Mouse (Mus musculus) hindbrain, embryonic 11.5 days (tissue): ENCODE data around the gene Adarb2. TPM values are rescaled to one million over a fixed set of nuclear protein-coding genes. Genes with fewer than 3 reads are reported as not detected.

ENCODE experiments used
- ATAC-seq: fragments of 200-750 bp; cut with Nextera tagmentation; 2 replicates; pipeline ENCODE4 v1.8.0; 2017; ENCODE audit warnings: mild to moderate bottlenecking, moderate TSS enrichment, moderate library complexity; ENCODE audit not compliant: low FRiP score
- DNase-seq: peaks from one replicate; pipeline ENCODE4 v3.0.0-alpha.2; 2015; ENCODE audit warnings: low spot score
- H3K27ac ChIP-seq: fragments of 300-500 bp; sonication (generic); 2 replicates; pipeline ENCODE4 v1.5.1; 2014; ENCODE audit warnings: mild to moderate bottlenecking, low read depth, low read length
- H3K27me3 ChIP-seq: fragments of 300-500 bp; sonication (generic); 2 replicates; pipeline ENCODE4 v1.6.1; 2014; ENCODE audit warnings: mild to moderate bottlenecking, low read length, moderate library complexity, mixed read lengths; ENCODE audit not compliant: control insufficient read depth, insufficient read depth
- H3K36me3 ChIP-seq: fragments of 300-500 bp; sonication (generic); 2 replicates; pipeline ENCODE4 v1.6.1; 2014; ENCODE audit warnings: mild to moderate bottlenecking, low read length, moderate library complexity, mixed read lengths; ENCODE audit not compliant: control insufficient read depth, insufficient read depth
- H3K4me1 ChIP-seq: fragments of 300-500 bp; sonication (generic); replicated peaks from 2 replicates; pipeline ENCODE4 v1.6.1; 2014; ENCODE audit warnings: low read length, mixed read lengths; ENCODE audit not compliant: control insufficient read depth, insufficient read depth
- H3K4me2 ChIP-seq: fragments of 300-500 bp; sonication (generic); replicated peaks from 2 replicates; pipeline ENCODE4 v1.6.1; 2014; ENCODE audit warnings: mild to moderate bottlenecking, low read depth, low read length
- H3K4me3 ChIP-seq: fragments of 300-500 bp; sonication (generic); 2 replicates; pipeline ENCODE4 v1.5.1; 2014; ENCODE audit warnings: low read depth, low read length
- H3K9ac ChIP-seq: fragments of 300-500 bp; sonication (generic); 2 replicates; pipeline ENCODE4 v1.6.1; 2014; ENCODE audit warnings: low read depth, low read length
- H3K9me3 ChIP-seq: fragments of 300-500 bp; sonication (generic); 2 replicates; pipeline ENCODE4 v1.6.1; 2016; ENCODE audit warnings: low read length; ENCODE audit not compliant: control insufficient read depth
- WGBS: fragments of 180-500 bp; shearing (Covaris S2); extraction: QIAGEN DNeasy Blood & Tissue Kit; methylation state at CpG from one replicate; pipeline ENCODE4 v1.1.7; 2014; 5-methylcytosine and 5-hydroxymethylcytosine counted together
- polyA plus RNA-seq: library from polyadenylated mRNA; unstranded; fragments of >200 nt; fragmentation: Nextera tagmentation; extraction: Ambion mirVana; gene quantifications from 2 replicates; pipeline ENCODE4 v1.2.1, GENCODE M21; 2014

The Adarb2 gene
- polyA plus RNA-seq, 1 experiment from 2014 or later, result 19.3 TPM

DNA sequence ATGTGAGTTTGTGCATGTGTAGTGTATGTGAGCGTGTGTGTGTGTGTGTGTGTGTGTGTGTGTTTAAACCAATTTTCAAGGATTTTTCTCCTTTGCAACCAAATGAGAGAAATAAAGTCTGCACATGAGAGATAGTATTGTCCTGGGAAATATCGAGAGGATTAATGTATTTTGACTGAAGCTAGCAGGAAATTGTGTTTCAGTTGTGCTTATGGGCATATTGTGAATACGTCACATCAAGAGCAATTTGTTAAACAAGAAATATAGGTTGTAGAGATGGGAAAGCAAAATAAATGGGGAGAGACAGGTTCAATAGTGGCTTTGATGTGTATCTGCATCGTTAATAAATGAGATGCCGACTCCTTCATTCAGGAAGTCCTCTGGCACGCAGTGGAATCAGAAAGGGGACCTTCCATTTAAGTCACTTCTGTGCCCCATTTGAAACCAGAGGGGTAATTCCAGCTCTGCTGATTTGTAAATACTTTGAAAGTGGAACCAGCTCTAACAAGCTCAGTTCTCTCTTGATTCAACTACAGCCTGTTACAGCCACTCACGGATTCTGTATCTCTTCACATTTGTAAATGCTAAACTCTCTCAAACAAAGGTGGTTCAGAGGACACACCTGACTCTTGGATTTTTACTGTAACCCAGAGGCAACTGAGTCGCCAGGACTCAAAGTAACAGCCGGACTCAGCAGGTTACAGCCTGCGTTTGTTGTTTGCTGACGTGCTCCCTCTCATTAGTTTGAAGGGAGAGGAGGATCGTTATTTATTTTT, 265.1 kb downstream of the Adarb2 start:
- H3K4me1 ChIP-seq, result no peaks in the 10 kb centered on the region
- 78% methylated on average over 12 of the region's 12 CpGs for WGBS
- H3K27ac ChIP-seq, result no peak overlapping the region
- DNase-seq, result no peak
- H3K9ac ChIP-seq, result no peak overlapping the region
- no peak overlapping the region for H3K4me3 ChIP-seq
- H3K4me2 ChIP-seq, result no peak overlapping the region
- H3K36me3 ChIP-seq, result no peaks in the 10 kb centered on the region
- no peaks in the 10 kb centered on the region for H3K9me3 ChIP-seq
- no peak for ATAC-seq
- H3K27me3 ChIP-seq, result no peaks in the 10 kb centered on the region

DNA sequence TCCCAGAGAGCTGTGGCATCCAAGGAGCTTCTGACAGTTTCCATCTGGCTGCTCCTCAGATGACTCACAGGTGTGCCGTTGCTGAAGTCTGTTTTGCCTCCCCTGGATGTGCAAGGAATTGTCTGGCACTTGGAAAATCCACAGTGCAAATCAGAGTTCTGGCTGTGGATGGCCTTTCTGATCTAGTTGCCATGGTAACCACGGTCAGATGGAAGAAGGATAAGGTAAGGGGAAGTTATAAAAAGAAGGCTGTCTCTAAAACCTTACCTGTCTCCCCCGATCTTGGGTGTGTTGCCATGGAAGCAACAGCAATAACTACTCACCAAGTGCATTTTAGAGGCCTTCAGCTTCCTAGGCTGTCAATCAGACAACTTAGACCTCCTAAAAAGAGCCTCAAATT, 273.6 kb downstream of the Adarb2 start:
- no peaks in the 10 kb centered on the region for H3K4me1 ChIP-seq
- no peak for ATAC-seq
- H3K9ac ChIP-seq, result no peak overlapping the region
- no peak for DNase-seq
- no peaks in the 10 kb centered on the region for H3K27me3 ChIP-seq
- H3K27ac ChIP-seq, result no peak overlapping the region
- H3K9me3 ChIP-seq, result no peaks in the 10 kb centered on the region
- H3K4me2 ChIP-seq, result no peak overlapping the region
- H3K36me3 ChIP-seq, result no peaks in the 10 kb centered on the region
- WGBS, result 79% methylated on average over 3 of the region's 3 CpGs
- no peak overlapping the region for H3K4me3 ChIP-seq

DNA sequence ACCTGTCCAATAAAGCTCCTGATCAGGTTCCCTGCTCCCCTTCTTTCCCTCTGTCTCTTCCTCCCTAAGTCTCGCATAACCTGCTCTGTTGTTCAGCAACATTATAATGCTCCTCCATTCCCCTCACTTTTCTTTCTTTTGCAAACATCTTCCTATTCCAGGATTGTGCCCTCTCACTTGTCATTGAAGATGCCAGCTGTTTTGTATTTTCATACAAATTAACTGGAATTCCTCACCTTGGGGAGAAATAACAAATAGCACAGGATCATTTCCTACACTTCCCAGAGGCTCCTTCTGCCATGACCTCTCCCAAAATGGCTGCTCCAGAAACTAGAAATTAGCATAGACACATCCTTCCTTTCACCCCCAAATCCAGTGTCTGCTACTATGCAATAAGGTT, 276.1 kb downstream of the Adarb2 start:
- DNase-seq, result no peak
- no peak overlapping the region for H3K4me3 ChIP-seq
- no peaks in the 10 kb centered on the region for H3K36me3 ChIP-seq
- no peaks in the 10 kb centered on the region for H3K4me1 ChIP-seq
- no peaks in the 10 kb centered on the region for H3K9me3 ChIP-seq
- H3K4me2 ChIP-seq, result no peak overlapping the region
- H3K27me3 ChIP-seq, result no peaks in the 10 kb centered on the region
- ATAC-seq, result no peak
- 100% methylated on average over 1 of the region's 1 CpGs for WGBS
- H3K27ac ChIP-seq, result no peak overlapping the region
- no peak overlapping the region for H3K9ac ChIP-seq

DNA sequence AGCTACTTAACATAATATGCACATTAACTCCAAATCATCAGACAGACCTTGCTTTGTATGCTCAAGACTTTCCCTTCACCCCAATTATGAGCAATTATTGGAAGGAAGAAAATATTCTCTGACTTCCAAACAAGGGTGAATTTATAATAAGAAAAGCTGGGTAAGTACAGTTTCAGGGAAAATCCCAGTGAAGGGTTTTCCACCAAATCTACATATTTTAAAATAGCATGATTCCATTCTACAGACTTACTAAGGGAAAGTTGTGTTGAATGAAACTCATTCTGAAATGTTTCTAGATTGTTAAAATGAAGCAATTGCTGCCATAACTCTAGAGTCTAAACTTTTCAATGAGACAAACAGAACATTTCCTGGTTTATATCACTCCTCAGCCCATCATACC, 277.3 kb downstream of the Adarb2 start:
- Histone ChIP-seq H3K9me3 (no peaks in the 10 kb centered on the region), H3K27ac (no peak overlapping the region), H3K36me3 (no peaks in the 10 kb centered on the region), H3K4me1 (no peaks in the 10 kb centered on the region), H3K27me3 (no peaks in the 10 kb centered on the region), H3K9ac (no peak overlapping the region), H3K4me3 (no peak overlapping the region), H3K4me2 (no peak overlapping the region)
- ATAC-seq (no peak), DNase-seq (no peak)

DNA sequence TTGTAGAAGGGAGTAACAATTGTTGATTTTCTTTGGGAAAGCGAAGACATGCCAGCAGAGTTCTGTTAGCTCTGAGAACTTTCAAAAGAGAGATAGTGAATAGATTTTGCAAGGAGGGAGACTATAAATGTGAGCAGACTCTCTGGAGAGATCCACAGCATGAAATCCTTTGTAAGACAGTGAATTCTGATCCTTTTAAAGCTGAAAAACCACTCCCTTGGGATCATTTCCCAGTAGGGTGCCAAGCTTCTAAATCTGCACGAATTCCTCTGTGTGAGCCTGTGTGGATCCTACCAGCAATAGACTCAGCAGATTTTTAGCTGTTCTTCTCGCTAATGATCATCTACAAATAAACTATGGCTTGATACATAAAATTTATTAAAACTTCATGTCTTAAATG, 278.7 kb downstream of the Adarb2 start:
- Histone ChIP-seq H3K36me3 (no peaks in the 10 kb centered on the region), H3K9ac (no peak overlapping the region), H3K27me3 (no peaks in the 10 kb centered on the region), H3K9me3 (no peaks in the 10 kb centered on the region), H3K4me2 (no peak overlapping the region), H3K4me1 (no peaks in the 10 kb centered on the region), H3K27ac (no peak overlapping the region), H3K4me3 (no peak overlapping the region)
- ATAC-seq, result no peak
- WGBS, result 48% methylated on average over 3 of the region's 3 CpGs
- no peak for DNase-seq

DNA sequence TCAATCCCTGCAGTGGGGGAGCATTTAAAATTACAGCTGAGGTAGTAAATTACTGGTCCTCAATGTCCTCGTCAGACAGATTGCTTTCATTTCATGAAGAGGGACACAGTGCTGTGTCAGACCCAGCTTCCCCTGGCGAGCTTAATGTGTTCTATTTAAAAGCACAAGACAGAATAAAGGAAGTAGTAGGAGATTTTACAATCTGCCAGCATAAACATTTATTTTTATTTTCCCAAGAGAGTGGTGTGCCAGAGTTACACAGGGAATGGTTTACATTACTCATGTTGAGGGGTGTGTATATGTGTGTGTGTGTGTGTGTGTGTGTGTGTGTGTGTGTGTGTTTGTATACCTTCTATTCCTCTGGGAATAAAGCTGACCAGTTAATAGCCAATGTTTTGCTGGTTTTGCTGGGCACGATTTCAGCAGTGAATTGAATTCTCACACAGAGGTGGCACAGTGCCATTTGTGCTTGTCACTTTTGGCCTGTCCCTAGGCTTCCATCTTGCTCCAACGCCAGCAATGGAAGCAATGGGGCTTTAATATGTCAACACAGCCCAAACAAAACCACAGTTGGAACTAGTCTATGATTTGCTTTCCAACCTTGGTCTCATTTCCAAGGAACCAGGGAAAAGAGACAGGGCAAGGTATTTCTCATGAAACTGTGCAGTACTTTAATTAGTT, 282.1 kb downstream of the Adarb2 start:
- DNase-seq (no peak), ATAC-seq (no peak; the same call in 1 of the 2 replicates)
- Histone ChIP-seq H3K36me3 (no peaks in the 10 kb centered on the region), H3K4me3 (no peak overlapping the region), H3K27me3 (no peaks in the 10 kb centered on the region), H3K4me1 (no peaks in the 10 kb centered on the region), H3K4me2 (no peak overlapping the region), H3K27ac (no peak overlapping the region), H3K9ac (no peak overlapping the region), H3K9me3 (no peaks in the 10 kb centered on the region)
- 71% methylated on average over 4 of the region's 4 CpGs for WGBS

DNA sequence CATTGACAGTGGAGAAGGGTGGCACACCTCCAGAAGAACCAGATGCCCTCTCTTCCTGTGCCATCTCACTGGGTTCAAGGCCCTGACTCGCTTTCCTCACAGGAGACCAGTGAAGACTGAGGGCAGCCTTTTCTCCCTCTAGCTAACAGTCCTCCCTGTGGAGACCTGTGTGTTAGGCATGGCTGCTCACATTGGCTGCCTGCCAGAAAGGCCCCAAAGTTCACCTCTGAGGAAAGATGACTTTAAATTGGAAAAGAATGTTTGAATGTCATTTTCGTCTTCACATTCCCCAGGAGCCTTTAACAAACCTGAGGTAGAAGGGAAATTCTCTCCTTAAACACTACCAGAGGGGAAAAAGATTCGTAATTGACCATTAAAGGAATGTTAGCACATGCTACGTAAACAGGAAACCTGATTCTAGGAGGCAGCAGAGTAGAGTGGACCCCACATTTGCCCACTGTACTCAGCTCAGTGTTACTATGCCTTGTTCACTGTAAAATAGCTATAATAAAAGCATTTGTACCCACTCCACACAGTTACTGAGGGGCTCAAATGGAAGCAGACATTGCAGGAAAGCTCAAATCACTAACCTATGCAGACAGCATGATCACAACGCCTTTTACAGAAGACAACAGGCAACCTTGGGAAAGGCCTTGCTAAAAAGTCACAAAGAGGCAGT, 285.2 kb downstream of the Adarb2 start:
- no peak overlapping the region for H3K4me3 ChIP-seq
- H3K27ac ChIP-seq, result no peak overlapping the region
- H3K4me2 ChIP-seq, result no peak overlapping the region
- no peak for ATAC-seq
- no peaks in the 10 kb centered on the region for H3K9me3 ChIP-seq
- 69% methylated on average over 5 of the region's 5 CpGs for WGBS
- H3K4me1 ChIP-seq, result no peaks in the 10 kb centered on the region
- no peaks in the 10 kb centered on the region for H3K27me3 ChIP-seq
- H3K9ac ChIP-seq, result no peak overlapping the region
- H3K36me3 ChIP-seq, result no peaks in the 10 kb centered on the region
- peak; percentile 18 for DNase-seq

DNA sequence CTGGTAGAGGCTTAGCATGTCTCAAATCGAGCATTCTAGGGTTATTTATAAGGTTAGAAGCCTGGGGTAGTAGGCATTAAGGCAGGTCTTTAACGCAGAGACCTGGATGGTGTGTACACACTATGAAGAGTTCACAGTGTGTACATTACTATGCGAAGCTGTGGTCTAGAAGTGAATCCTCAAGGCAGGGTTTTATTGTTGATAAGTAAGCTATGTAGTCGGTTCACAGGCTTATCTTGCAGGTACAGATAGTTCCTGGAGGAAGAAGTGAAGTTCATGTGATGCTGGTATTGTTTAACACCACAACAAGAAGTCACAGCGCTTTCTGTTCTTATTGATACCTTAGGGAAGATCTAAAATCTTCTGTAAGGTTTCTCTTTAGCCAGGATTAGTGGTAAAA, 290.7 kb downstream of the Adarb2 start:
- H3K27me3 ChIP-seq, result no peaks in the 10 kb centered on the region
- ATAC-seq, result no peak
- H3K4me1 ChIP-seq, result no peaks in the 10 kb centered on the region
- no peaks in the 10 kb centered on the region for H3K9me3 ChIP-seq
- H3K9ac ChIP-seq, result no peak overlapping the region
- H3K36me3 ChIP-seq, result no peaks in the 10 kb centered on the region
- no peak overlapping the region for H3K27ac ChIP-seq
- H3K4me3 ChIP-seq, result no peak overlapping the region
- no peak for DNase-seq
- H3K4me2 ChIP-seq, result no peak overlapping the region
- 83% methylated on average over 5 of the region's 5 CpGs for WGBS
